Mouse (Mus musculus) bone marrow, adult 2 months (tissue): ENCODE results near the gene Morc4.

Experiments used
- CTCF ChIP-seq: fragments of 200-500 bp; IDR thresholded peaks from 2 replicates; pipeline ENCODE4 v1.5.1; 2011; ENCODE audit warnings: low read length, control low read depth; ENCODE audit not compliant: control insufficient read depth, insufficient read depth
- POLR2A ChIP-seq: fragments of 200-500 bp; IDR thresholded peaks from 2 replicates; pipeline ENCODE4 v1.6.1; 2011; ENCODE audit warnings: low read depth, mild to moderate bottlenecking, control low read depth, low read length, borderline replicate concordance; ENCODE audit not compliant: control insufficient read depth

GRCm38 (mm10) chrX:139826926-139827325, 44.6 kb downstream of the Morc4 start:
- TF ChIP-seq POLR2A (no peak), CTCF (no peak)
